Mouse (Mus musculus): Measurements from ENCODE around the gene Bcl10.
"Not testable (repeated sequence)": the region's sequence is repeated elsewhere in the genome, so short reads cannot be mapped to it uniquely, and the experiment has no call there.

The Bcl10 gene

GRCm38 (mm10) chr3:145903530-145903929 is 19.1 kb upstream of the Bcl10 start:
- H3K4me1 ChIP-seq (replicated peaks; ENCODE audit: low read depth, low read length) = no peaks in the 10 kb centered on the region
- no peak overlapping the region for H3K4me3 ChIP-seq (replicated peaks; ENCODE audit: low read length)
- peaks cover 5% of the 10 kb centered on the region; the same call in 1 of the 2 replicates for H3K27me3 ChIP-seq (ENCODE audit: insufficient read depth, low read length)
- TF ChIP-seq POU5F1 (IDR thresholded peaks at IDR 0.05; ENCODE audit: borderline replicate concordance, low read length) (no peak), CTCF (conservative IDR thresholded peaks at IDR 0.05; ENCODE audit: low read length) (no peak), NANOG (IDR thresholded peaks at IDR 0.05; ENCODE audit: borderline replicate concordance, low read length) (no peak)
- peaks cover 9% of the 10 kb centered on the region for H3K9me3 ChIP-seq (ENCODE audit: low read length)
- H3K36me3 ChIP-seq (ENCODE audit: insufficient read depth, low read length) = no peaks in the 10 kb centered on the region

GRCm38 (mm10) chr3:145904850-145905776 is 17.5 kb upstream of the Bcl10 start:
- TF ChIP-seq CTCF (conservative IDR thresholded peaks at IDR 0.05; ENCODE audit: low read length) = peak; percentile 51
- TF ChIP-seq POU5F1 (IDR thresholded peaks at IDR 0.05; ENCODE audit: borderline replicate concordance, low read length) = no peak
- Histone ChIP-seq H3K9me3 (ENCODE audit: low read length) (peaks cover 9% of the 10 kb centered on the region), H3K4me3 (replicated peaks; ENCODE audit: low read length) (no peak overlapping the region), H3K27me3 (ENCODE audit: insufficient read depth, low read length) (peaks cover 5% of the 10 kb centered on the region; the same call in 1 of the 2 replicates), H3K36me3 (ENCODE audit: insufficient read depth, low read length) (no peaks in the 10 kb centered on the region), H3K4me1 (replicated peaks; ENCODE audit: low read depth, low read length) (no peaks in the 10 kb centered on the region)

GRCm38 (mm10) chr3:145906582-145906981 is 16.0 kb upstream of the Bcl10 start:
- Histone ChIP-seq H3K36me3 (ENCODE audit: insufficient read depth, low read length) (no peaks in the 10 kb centered on the region), H3K9me3 (ENCODE audit: low read length) (peaks cover 9% of the 10 kb centered on the region), H3K4me3 (replicated peaks; ENCODE audit: low read length) (no peak overlapping the region), H3K27me3 (ENCODE audit: insufficient read depth, low read length) (peaks cover 5% of the 10 kb centered on the region; the same call in 1 of the 2 replicates), H3K4me1 (replicated peaks; ENCODE audit: low read depth, low read length) (no peaks in the 10 kb centered on the region)
- TF ChIP-seq CTCF (conservative IDR thresholded peaks at IDR 0.05; ENCODE audit: low read length) (no peak), POU5F1 (IDR thresholded peaks at IDR 0.05; ENCODE audit: borderline replicate concordance, low read length) (no peak), NANOG (IDR thresholded peaks at IDR 0.05; ENCODE audit: borderline replicate concordance, low read length) (no peak)

- H3K4me3 ChIP-seq (replicated peaks; ENCODE audit: low read length) = no peak overlapping the region
- no peaks in the 10 kb centered on the region for H3K9me3 ChIP-seq (ENCODE audit: low read length)
- TF ChIP-seq POU5F1 (IDR thresholded peaks at IDR 0.05; ENCODE audit: borderline replicate concordance, low read length) (no peak), CTCF (conservative IDR thresholded peaks at IDR 0.05; ENCODE audit: low read length) (no peak), NANOG (IDR thresholded peaks at IDR 0.05; ENCODE audit: borderline replicate concordance, low read length) (no peak)
- peaks cover 20% of the 10 kb centered on the region for H3K27me3 ChIP-seq (ENCODE audit: insufficient read depth, low read length)
- H3K4me1 ChIP-seq (replicated peaks; ENCODE audit: low read depth, low read length) = peaks cover 22% of the 10 kb centered on the region
- H3K36me3 ChIP-seq (ENCODE audit: insufficient read depth, low read length) = no peaks in the 10 kb centered on the region
These were observed 10.1 kb upstream of the Bcl10 start for GRCm38 (mm10) chr3:145912512-145912911.

- H3K4me1 ChIP-seq (replicated peaks; ENCODE audit: low read depth, low read length) = peaks cover 22% of the 10 kb centered on the region
- TF ChIP-seq CTCF (conservative IDR thresholded peaks at IDR 0.05; ENCODE audit: low read length) = no peak
- no peak for TF ChIP-seq POU5F1 (IDR thresholded peaks at IDR 0.05; ENCODE audit: borderline replicate concordance, low read length)
- no peak for TF ChIP-seq NANOG (IDR thresholded peaks at IDR 0.05; ENCODE audit: borderline replicate concordance, low read length)
- peaks cover 5% of the 10 kb centered on the region for H3K9me3 ChIP-seq (ENCODE audit: low read length)
- peaks cover 20% of the 10 kb centered on the region for H3K27me3 ChIP-seq (ENCODE audit: insufficient read depth, low read length)
- no peaks in the 10 kb centered on the region for H3K36me3 ChIP-seq (ENCODE audit: insufficient read depth, low read length)
- H3K4me3 ChIP-seq (replicated peaks; ENCODE audit: low read length) = peak overlapping the region; percentile 17; the same call in 1 of the 2 replicates
These were observed 9.3 kb upstream of the Bcl10 start for GRCm38 (mm10) chr3:145913263-145913662.

GRCm38 (mm10) chr3:145913942-145914341 is 8.7 kb upstream of the Bcl10 start:
- peaks cover 20% of the 10 kb centered on the region for H3K27me3 ChIP-seq (ENCODE audit: insufficient read depth, low read length)
- peaks cover 12% of the 10 kb centered on the region for H3K9me3 ChIP-seq (ENCODE audit: low read length)
- peaks cover 22% of the 10 kb centered on the region for H3K4me1 ChIP-seq (replicated peaks; ENCODE audit: low read depth, low read length)
- not testable (repeated sequence) for H3K36me3 ChIP-seq (ENCODE audit: insufficient read depth, low read length)
- peak overlapping the region; percentile 17; the same call in 1 of the 2 replicates for H3K4me3 ChIP-seq (replicated peaks; ENCODE audit: low read length)

- Histone ChIP-seq H3K4me1 (replicated peaks; ENCODE audit: low read depth, low read length) (peaks cover 23% of the 10 kb centered on the region), H3K27me3 (ENCODE audit: insufficient read depth, low read length) (peaks cover 20% of the 10 kb centered on the region), H3K4me3 (replicated peaks; ENCODE audit: low read length) (no peak overlapping the region), H3K36me3 (ENCODE audit: insufficient read depth, low read length) (no peaks in the 10 kb centered on the region), H3K9me3 (ENCODE audit: low read length) (peaks cover 27% of the 10 kb centered on the region)
- TF ChIP-seq CTCF (conservative IDR thresholded peaks at IDR 0.05; ENCODE audit: low read length) (no peak), POU5F1 (IDR thresholded peaks at IDR 0.05; ENCODE audit: borderline replicate concordance, low read length) (no peak), NANOG (IDR thresholded peaks at IDR 0.05; ENCODE audit: borderline replicate concordance, low read length) (no peak)
These were observed 6.2 kb upstream of the Bcl10 start for GRCm38 (mm10) chr3:145916374-145916773.

GRCm38 (mm10) chr3:145916826-145917225 is 5.8 kb upstream of the Bcl10 start:
- Histone ChIP-seq H3K4me3 (replicated peaks; ENCODE audit: low read length) (no peak overlapping the region), H3K36me3 (ENCODE audit: insufficient read depth, low read length) (no peaks in the 10 kb centered on the region), H3K27me3 (ENCODE audit: insufficient read depth, low read length) (peaks cover 20% of the 10 kb centered on the region), H3K9me3 (ENCODE audit: low read length) (peaks cover 27% of the 10 kb centered on the region), H3K4me1 (replicated peaks; ENCODE audit: low read depth, low read length) (peaks cover 27% of the 10 kb centered on the region)
- TF ChIP-seq CTCF (conservative IDR thresholded peaks at IDR 0.05; ENCODE audit: low read length) (no peak), POU5F1 (IDR thresholded peaks at IDR 0.05; ENCODE audit: borderline replicate concordance, low read length) (no peak), NANOG (IDR thresholded peaks at IDR 0.05; ENCODE audit: borderline replicate concordance, low read length) (no peak)
